Mouse (Mus musculus) forebrain, embryonic 11.5 days (tissue): Measurements from ENCODE around the gene Pla2g12b. TPM values are rescaled to one million over a fixed set of nuclear protein-coding genes. Genes with fewer than 3 reads are reported as not detected.

Experiments
- ATAC-seq: fragments of 200-750 bp; cut with Nextera tagmentation; replicated peaks from 2 replicates; pipeline ENCODE4 v1.8.0; 2017; ENCODE audit warnings: moderate TSS enrichment; ENCODE audit not compliant: low FRiP score
- DNase-seq: peaks from one replicate; pipeline ENCODE4 v3.0.0-alpha.2; 2017; ENCODE audit warnings: low spot score
- H3K27ac ChIP-seq: fragments of 300-500 bp; sonication (generic); 2 replicates; pipeline ENCODE4 v1.5.1; 2014; ENCODE audit warnings: low read depth, low read length
- H3K27me3 ChIP-seq: fragments of 300-500 bp; sonication (generic); 2 replicates; pipeline ENCODE4 v1.6.1; 2014; ENCODE audit warnings: mild to moderate bottlenecking, low read length, mixed read lengths; ENCODE audit not compliant: control insufficient read depth, insufficient read depth
- H3K36me3 ChIP-seq: fragments of 300-500 bp; sonication (generic); 2 replicates; pipeline ENCODE4 v1.6.1; 2014; ENCODE audit warnings: mild to moderate bottlenecking, low read length, moderate library complexity, mixed read lengths; ENCODE audit not compliant: control insufficient read depth, insufficient read depth
- H3K4me1 ChIP-seq: fragments of 300-500 bp; sonication (generic); replicated peaks from 2 replicates; pipeline ENCODE4 v1.6.1; 2014; ENCODE audit warnings: low read length, mixed read lengths; ENCODE audit not compliant: control insufficient read depth, insufficient read depth
- H3K4me2 ChIP-seq: fragments of 300-500 bp; sonication (generic); 2 replicates; pipeline ENCODE4 v1.6.1; 2014; ENCODE audit warnings: low read depth, mild to moderate bottlenecking, low read length, moderate library complexity, mixed read lengths; ENCODE audit not compliant: severe bottlenecking
- H3K4me3 ChIP-seq: fragments of 300-500 bp; sonication (generic); 2 replicates; pipeline ENCODE4 v1.5.1; 2014; ENCODE audit warnings: low read depth, low read length
- H3K9ac ChIP-seq: fragments of 300-500 bp; sonication (generic); 2 replicates; pipeline ENCODE4 v1.6.1; 2014; ENCODE audit warnings: low read length
- H3K9me3 ChIP-seq: fragments of 300-500 bp; sonication (generic); 2 replicates; pipeline ENCODE4 v1.6.1; 2016; ENCODE audit warnings: low read length, mixed read lengths; ENCODE audit not compliant: control insufficient read depth
- WGBS: fragments of 180-500 bp; shearing (Covaris S2); extraction: QIAGEN DNeasy Blood & Tissue Kit; methylation state at CpG from one replicate; pipeline ENCODE4 v1.1.7; 2014; 5-methylcytosine and 5-hydroxymethylcytosine counted together
- polyA plus RNA-seq: library from polyadenylated mRNA; unstranded; fragments of >200 nt; fragmentation: Nextera tagmentation; extraction: Ambion mirVana; gene quantifications from 2 replicates; pipeline ENCODE4 v1.2.1, GENCODE M21; 2014

The Pla2g12b gene
- polyA plus RNA-seq, 1 experiment from 2014 or later: not detected

DNA sequence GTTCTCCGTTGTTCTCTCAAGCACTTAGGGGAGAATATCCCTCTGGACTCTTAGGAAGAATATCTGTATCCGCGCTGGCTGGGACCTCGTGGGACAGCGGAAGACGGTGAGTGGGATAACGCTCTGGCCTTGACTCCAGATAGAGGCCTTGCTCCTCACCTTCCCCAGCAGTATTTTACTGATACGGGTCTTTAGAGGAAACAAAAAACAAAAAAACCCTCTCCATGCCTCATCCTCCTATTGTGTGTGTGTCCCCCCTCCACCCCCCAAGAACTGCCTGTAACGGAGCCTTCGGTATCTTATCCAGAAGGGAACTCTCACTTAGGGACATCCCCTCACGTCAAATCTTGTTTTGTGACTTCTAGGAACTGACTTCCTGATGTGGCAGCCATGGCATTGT, 38.3 kb downstream of the Pla2g12b start, which contains the start of gene Oit3:
Oit3 (minus strand) TSS at position 44 of the 400 bp plus-strand sequence.
- no peak within 1 kb of the TSS for H3K27ac ChIP-seq

DNA sequence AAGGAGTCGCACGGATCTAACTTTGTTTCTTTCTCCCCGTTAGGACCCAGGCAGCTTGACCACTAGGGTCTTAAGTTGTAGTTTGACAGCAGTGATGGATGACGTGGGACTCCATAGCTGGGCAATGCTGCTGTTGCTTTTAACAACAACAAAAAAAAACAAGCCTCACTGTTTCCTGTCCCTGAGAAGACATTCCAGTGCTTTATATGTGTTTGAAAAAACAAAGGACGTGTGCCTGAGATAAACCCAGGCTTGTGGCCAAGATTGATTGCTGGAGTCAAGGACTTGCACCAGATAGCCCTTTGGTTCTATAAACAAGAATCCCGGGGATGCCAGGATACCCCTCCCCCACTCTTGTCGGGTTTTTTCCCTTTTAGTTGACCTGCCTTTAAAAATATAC, 39.8 kb downstream of the Pla2g12b start:
- Histone ChIP-seq H3K4me2 (no peak overlapping the region), H3K9ac (no peak overlapping the region), H3K27me3 (no peaks in the 10 kb centered on the region), H3K4me3 (no peak overlapping the region), H3K27ac (no peak overlapping the region), H3K9me3 (no peaks in the 10 kb centered on the region), H3K4me1 (no peaks in the 10 kb centered on the region), H3K36me3 (no peaks in the 10 kb centered on the region)
- no peak for ATAC-seq
- WGBS: 72% methylated on average over 7 of the region's 7 CpGs
- no peak for DNase-seq

More for the DNA sequence above, 38.3 kb downstream of the Pla2g12b start, which contains the start of gene Oit3:
- ATAC-seq (no peak), DNase-seq (no peak)
- Histone ChIP-seq H3K9ac (no peak within 1 kb of the TSS), H3K36me3 (no peaks in the 10 kb centered on the region), H3K4me1 (no peaks in the 10 kb centered on the region), H3K4me2 (no peak within 1 kb of the TSS), H3K27me3 (no peaks in the 10 kb centered on the region), H3K9me3 (no peaks in the 10 kb centered on the region), H3K4me3 (no peak within 1 kb of the TSS)
- WGBS: 92% methylated on average over 11 of the region's 11 CpGs

DNA sequence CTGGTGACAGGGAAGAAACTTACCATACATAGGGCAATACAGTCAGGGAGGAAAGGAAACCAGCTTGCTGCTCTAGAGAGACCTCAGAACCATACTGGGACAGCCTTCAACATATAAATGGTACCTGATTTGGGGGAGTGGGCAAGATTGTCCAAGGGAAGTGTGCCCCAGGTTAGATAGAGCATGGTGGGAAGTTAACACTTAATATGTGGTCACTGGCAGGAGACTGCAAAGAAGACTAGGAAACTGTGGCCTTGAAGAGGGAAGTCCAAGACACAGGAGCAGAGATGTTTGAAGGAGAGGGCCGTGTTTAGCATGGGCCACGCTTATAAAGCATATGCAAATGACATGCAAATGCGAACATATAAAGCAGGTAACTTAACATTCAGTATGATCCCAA, 40.6 kb downstream of the Pla2g12b start:
- no peak for ATAC-seq
- no peak overlapping the region for H3K27ac ChIP-seq
- H3K9ac ChIP-seq: no peak overlapping the region
- no peak overlapping the region for H3K4me2 ChIP-seq
- no peaks in the 10 kb centered on the region for H3K27me3 ChIP-seq
- WGBS: 84% methylated on average over 3 of the region's 3 CpGs
- H3K4me3 ChIP-seq: no peak overlapping the region
- H3K4me1 ChIP-seq: no peaks in the 10 kb centered on the region
- no peaks in the 10 kb centered on the region for H3K9me3 ChIP-seq
- no peaks in the 10 kb centered on the region for H3K36me3 ChIP-seq
- DNase-seq: no peak

DNA sequence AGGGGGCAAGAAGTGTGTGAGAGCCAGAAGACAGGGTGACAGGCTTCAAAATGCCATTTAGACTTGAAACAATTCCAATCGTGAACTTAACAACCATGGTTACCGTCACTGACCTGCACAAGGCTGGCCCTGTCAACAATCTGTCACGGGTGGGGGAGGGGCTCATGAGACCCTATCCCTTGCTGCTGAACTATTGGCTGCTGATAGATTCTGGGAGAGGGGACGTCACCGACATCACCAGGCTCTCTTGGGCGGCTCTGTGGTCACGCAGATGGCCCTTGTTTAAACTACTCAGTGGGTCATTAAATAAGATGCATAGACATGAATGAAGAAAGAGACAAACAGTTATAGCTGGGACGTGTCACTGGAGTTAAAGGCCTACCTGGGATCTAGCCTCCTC, 41.2 kb downstream of the Pla2g12b start:
- Histone ChIP-seq H3K36me3 (no peaks in the 10 kb centered on the region), H3K9me3 (no peaks in the 10 kb centered on the region), H3K4me3 (no peak overlapping the region), H3K4me1 (no peaks in the 10 kb centered on the region), H3K27me3 (no peaks in the 10 kb centered on the region), H3K27ac (no peak overlapping the region), H3K4me2 (no peak overlapping the region), H3K9ac (no peak overlapping the region)
- WGBS: 69% methylated on average over 8 of the region's 8 CpGs
- DNase-seq (no peak), ATAC-seq (no peak)

DNA sequence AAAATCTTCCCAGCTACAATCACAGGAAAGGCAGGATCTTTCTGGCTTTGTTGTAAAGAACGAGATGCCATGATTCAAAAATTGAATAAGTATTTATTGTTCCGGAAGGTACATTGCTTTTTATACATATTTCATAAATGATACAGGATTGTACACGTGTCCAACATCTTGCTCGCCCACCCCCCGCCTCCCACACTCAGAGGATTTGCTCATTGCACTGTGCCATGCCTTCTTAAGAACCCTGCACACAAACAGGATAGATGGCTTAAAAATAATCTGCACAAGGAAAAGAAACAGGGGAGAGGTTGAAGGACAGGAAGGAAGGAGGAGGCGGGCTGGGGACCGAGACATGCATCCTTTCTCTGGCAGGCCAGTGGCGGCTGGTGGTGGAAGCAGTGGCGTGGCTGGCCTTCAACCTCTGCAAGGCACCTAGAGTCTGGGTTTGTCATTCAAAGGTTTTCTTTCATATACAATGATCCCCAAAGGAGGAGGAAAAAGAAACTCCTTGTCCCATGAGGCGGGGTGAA, 43.5 kb downstream of the Pla2g12b start:
- no peaks in the 10 kb centered on the region for H3K36me3 ChIP-seq
- H3K4me3 ChIP-seq: no peak overlapping the region
- 93% methylated on average over 10 of the region's 10 CpGs for whole genome bisulfite sequencing
- H3K27ac ChIP-seq: no peak overlapping the region
- ATAC-seq (no peak), DNase-seq (no peak)
- no peak overlapping the region for H3K4me2 ChIP-seq
- no peaks in the 10 kb centered on the region for H3K27me3 ChIP-seq
- no peak overlapping the region for H3K9ac ChIP-seq
- H3K9me3 ChIP-seq: no peaks in the 10 kb centered on the region
- no peaks in the 10 kb centered on the region for H3K4me1 ChIP-seq

DNA sequence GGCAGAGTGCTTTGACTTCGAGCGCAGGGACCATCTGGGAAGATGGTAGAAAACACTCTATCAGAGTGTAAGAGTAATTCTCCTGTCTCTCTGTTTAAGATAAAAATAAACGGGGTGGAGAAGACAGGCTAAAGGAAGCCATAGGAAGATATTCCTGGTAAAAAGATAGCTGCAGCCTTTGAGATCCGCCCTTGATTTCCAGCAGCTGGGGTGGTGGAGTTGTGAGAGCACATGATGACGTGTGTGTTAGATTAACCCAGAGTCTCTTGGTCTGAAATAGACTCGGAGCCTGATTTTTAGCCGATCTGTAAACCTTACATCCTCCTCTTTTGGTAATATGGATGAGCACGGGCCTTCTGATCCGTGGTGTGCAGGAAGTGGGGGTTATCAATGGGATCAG, 44.1 kb downstream of the Pla2g12b start:
- Histone ChIP-seq H3K27me3 (no peaks in the 10 kb centered on the region), H3K4me2 (no peak overlapping the region), H3K4me3 (no peak overlapping the region), H3K27ac (no peak overlapping the region), H3K4me1 (no peaks in the 10 kb centered on the region), H3K36me3 (no peaks in the 10 kb centered on the region), H3K9me3 (no peaks in the 10 kb centered on the region), H3K9ac (no peak overlapping the region)
- WGBS: 83% methylated on average over 9 of the region's 9 CpGs
- DNase-seq (no peak), ATAC-seq (no peak)

DNA sequence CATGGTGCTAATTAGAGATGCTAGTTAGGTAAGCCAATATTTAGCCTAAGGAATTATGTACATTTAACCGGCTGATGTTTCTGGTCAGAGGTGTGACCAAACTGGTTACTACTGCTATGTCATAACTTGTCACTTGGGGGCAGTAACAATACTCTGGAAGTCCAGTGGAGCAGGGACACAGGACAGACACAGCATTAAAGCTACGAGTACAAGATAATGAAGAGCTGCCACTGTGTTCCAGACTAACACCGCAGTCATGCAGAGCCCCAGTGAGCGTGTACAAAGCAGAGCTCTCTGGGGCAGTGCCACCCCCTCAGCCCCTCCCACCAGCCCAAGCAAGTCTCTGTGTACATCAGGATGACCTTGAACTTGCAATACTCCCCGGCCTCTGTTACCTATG, 48.4 kb downstream of the Pla2g12b start:
- ATAC-seq (no peak), DNase-seq (no peak)
- no peaks in the 10 kb centered on the region for H3K9me3 ChIP-seq
- H3K27ac ChIP-seq: no peak overlapping the region
- H3K4me2 ChIP-seq: no peak overlapping the region
- H3K4me3 ChIP-seq: no peak overlapping the region
- no peaks in the 10 kb centered on the region for H3K36me3 ChIP-seq
- H3K9ac ChIP-seq: no peak overlapping the region
- no peaks in the 10 kb centered on the region for H3K27me3 ChIP-seq
- H3K4me1 ChIP-seq: no peaks in the 10 kb centered on the region
- 49% methylated on average over 5 of the region's 5 CpGs for WGBS

DNA sequence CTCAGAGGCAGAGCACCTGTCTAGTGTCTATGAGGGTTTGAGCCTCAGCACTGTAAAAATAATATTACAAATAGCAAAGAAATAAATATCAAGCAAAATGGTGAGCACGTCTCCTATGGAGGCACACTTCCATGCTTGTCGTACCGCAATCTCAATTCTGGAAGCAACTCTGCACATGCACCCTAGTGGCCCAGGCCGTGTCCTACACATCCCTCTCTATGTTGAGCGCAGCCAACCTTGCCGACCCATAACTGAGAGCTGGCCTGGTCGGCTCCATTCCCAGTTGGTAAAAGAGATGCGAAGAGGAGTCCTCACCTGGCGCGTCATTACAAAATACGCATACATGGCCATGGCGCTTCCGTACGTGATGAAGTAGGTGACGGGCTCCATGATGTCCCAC, 51.2 kb downstream of the Pla2g12b start:
- H3K9ac ChIP-seq: no peak overlapping the region
- H3K27ac ChIP-seq: no peak overlapping the region
- no peaks in the 10 kb centered on the region for H3K27me3 ChIP-seq
- ATAC-seq (no peak), DNase-seq (no peak)
- no peak overlapping the region for H3K4me3 ChIP-seq
- no peaks in the 10 kb centered on the region for H3K9me3 ChIP-seq
- H3K4me1 ChIP-seq: no peaks in the 10 kb centered on the region
- no peak overlapping the region for H3K4me2 ChIP-seq
- no peaks in the 10 kb centered on the region for H3K36me3 ChIP-seq
- WGBS: 95% methylated on average over 15 of the region's 15 CpGs

DNA sequence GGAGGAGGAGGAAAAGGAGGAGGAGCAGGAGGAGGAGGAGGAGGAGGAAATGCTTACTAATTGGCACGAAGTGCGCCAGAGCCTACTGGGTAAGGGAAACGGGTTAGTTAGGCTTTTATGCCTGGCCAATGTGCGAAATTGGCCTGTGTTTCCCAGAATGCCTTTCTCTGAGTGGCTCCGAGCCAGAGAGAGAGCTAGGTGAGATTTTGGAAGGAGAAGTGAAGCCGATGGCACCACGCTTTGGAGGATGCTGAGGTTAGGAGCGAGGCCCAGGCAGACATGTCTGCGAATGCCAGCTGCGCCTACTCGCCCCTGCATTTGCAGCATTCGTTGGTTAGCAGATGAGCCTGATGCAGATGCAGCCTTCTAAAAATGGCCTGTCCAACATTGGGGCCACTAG, 56.3 kb downstream of the Pla2g12b start:
- no peaks in the 10 kb centered on the region for H3K9me3 ChIP-seq
- 91% methylated on average over 12 of the region's 12 CpGs for WGBS
- H3K9ac ChIP-seq: no peak overlapping the region
- H3K27ac ChIP-seq: no peak overlapping the region
- H3K4me1 ChIP-seq: no peaks in the 10 kb centered on the region
- DNase-seq: no peak
- H3K4me3 ChIP-seq: no peak overlapping the region
- H3K36me3 ChIP-seq: no peaks in the 10 kb centered on the region
- no peak for ATAC-seq
- no peak overlapping the region for H3K4me2 ChIP-seq
- H3K27me3 ChIP-seq: no peaks in the 10 kb centered on the region
